Mouse (Mus musculus): ENCODE data around the gene Trcg1. TPM values are rescaled to one million over a fixed set of nuclear protein-coding genes. Genes with fewer than 3 reads are reported as not detected.

Trcg1 gene
- total RNA-seq, 4 experiments from 2014 or later: not detected

DNA sequence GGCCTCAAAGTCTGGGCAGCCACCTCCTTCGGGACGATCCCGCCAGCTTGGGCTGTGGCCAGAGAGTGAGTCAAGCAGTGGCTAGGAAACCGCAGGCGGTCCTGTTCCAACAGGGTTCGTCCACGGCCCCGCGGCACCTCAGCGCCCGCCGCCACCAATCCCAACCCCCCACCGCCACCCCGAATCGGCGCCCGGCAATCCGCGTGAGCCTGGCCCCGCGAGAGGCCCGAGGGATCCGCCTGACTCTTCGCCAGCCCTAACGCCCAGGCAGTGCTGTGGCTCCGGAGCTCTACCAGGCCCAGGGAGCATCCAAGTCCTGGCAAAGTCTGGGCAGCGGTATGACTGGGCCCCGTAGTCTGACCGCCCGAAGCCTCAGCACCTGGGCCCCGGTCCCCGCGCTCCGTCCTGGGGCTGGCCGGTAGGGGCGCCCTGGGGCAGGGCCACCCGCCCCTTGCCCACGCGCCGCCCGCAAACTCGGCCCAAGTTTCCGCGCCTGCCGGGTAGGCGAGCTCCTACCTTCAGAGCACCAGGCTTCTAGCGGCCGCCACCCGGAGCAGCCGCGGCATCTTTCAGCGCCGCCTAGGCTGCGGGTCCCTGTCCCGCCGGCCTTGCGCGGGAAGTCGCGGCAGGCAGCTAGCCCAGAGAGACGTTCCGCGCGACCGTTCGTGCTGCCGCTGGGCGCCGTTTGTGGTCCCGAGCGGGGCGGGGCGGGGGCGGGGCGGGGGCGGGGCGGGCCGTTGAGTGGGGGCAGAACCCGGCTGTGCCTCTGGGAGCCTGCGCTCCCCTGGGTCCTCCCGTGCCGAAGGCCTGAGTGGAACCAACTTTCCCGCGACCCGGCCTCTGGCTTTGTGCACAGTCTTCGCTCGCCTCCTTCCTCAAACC is 25.8 kb downstream of the Trcg1 start, which contains the start of gene 1700017B05Rik:
Gene 1700017B05Rik (minus strand): TSS at position 700 of the 882 bp plus-strand sequence.
- peak; percentile 58 for DNase-seq (ENCODE audit: low spot score)

- no peak for DNase-seq (ENCODE audit: low spot score)
Measured at GRCm38 (mm10) chr9:57262795-57263684, 26.7 kb downstream of the Trcg1 start.

DNA sequence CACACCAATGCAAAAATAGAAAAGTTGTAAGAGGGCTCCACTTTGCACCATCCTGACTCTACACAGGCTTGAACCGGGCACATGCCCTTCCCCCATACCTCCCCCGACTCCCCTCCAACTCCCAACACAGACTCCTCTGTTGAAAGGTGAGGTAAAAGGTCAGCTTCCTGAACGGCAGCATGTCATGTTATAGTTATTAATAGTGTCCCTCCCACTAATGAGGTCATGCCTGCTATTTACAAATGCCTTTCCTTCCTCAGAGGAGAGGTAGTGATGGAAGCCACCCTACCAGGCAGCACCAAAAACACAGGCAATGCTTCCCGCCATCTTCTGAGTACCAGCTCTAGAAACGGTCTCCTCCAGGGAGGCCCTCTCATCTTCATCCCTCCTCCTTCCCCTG is 28.8 kb downstream of the Trcg1 start:
- peak; percentile 31 for DNase-seq (ENCODE audit: low spot score)

DNA sequence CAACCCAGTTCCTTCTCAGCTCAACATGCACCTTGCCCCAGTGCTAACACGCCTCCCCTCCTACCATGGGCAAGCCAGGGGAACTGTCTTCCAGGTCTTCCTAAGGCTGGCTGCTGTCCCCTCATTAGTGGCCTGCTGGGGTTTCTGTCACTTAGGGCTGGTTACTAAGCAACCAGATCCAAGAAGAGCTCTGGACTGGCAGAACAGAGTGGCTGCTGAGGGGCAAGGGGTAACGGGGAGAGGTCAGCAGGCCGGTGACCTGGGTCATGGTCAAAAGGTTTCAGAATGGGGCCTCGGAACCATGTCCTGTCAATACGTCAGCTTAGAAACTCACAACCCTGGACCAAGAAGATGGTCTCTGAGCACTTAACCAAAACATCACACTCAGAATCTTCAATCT is 31.1 kb downstream of the Trcg1 start:
- no peak for DNase-seq (ENCODE audit: low spot score)

GRCm38 (mm10) chr9:57268078-57268477 is 31.7 kb downstream of the Trcg1 start:
- DNase-seq (ENCODE audit: low spot score): no peak

DNA sequence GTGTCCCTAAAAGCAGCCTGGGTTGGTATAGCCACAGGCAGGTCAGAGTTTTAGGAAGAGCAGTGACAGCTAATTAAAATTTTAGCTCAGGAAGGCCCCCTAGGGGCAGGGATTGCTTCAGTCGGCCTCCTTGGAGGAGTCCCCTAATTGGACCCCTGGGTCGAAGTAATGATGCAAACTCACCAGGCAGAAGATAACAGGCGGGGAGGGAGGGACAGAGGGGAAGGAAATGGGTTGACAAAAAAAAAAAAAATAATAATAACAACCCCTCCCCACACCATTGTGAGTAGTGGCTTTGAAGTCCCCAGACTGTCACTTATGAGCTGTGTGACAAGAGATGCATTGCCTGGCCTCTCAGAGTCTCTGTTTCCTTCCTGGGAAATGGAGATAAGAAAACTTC is 32.2 kb downstream of the Trcg1 start:
- DNase-seq (ENCODE audit: low spot score): no peak

DNA sequence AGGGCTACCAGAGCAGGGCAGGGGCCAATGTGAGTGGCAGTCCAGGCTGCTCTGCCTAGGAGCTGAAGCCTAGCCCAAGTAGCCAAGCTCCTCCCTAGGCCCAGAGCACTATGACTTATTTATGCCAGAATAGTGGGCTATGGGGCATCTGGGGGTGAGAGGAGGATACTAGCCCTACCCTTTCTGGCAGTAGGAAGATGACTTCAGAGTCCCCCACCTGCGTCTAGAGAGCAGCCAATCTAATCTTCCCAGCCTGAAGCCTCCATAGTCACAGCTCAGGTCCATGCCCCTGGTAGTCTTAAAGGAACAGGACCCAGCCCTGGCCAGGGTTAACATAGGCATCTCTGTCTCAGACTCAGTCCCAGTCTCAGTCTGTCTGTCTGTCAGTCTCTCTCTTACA is 33.0 kb downstream of the Trcg1 start:
- DNase-seq (ENCODE audit: low spot score): no peak

GRCm38 (mm10) chr9:57270399-57270798 is 34.0 kb downstream of the Trcg1 start:
- no peak for DNase-seq (ENCODE audit: low spot score)

DNA sequence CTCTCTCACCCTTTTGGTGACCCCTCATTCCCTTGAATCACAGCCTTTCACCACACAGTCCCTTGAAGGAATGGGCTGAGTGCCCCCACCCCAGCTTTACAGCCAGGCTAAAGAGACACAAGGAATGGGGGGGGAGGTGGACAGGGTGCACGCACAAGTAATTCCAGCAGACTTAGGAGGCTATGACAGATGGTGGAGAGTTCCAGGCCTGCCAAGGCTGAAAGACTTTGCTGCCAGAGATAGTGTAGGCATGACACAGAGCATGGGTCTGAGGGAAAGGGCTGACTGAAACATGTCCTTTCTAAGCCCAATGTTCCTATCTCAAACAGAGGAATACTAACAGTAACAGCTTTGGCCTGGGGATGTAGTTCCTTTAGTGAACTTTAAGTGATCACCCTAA is 34.7 kb downstream of the Trcg1 start:
- DNase-seq (ENCODE audit: low spot score): no peak

DNA sequence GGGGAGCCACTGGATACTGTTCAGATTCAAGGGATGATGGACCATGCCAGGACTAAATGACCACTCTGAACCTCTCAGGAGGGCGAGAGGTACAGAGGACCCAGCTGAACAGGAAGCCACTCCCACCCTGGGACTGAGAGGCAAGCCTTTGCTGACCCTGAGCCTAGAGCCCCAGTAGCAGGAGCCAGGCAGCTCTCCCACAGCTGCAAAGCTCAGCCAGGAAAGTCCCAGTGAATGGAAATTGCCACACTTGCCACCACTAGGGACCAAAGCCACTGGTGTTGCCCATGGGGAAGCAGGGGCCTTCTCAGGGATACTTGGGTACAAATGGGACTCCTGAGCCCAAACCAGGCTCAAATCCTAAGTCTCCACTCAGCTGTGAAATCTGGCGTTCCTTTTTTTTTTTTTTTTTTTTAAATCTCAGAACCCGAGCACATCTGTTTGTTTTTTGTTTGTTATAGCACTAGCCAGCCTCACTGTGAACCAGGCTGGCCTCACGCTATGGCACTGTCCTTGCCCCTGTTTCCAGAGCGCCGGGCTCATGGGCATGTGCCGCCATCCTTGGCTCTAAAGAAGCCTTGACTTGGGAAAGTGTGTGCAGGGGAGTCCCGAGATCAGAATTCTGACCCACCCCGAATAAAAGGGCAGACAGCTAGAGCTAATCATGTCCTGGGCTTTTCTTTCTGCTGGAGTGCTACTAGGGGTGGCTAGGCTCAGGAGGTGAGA is 35.6 kb downstream of the Trcg1 start:
- no peak for DNase-seq (ENCODE audit: low spot score)

GRCm38 (mm10) chr9:57272902-57273804 is 36.8 kb downstream of the Trcg1 start:
- DNase-seq (ENCODE audit: low spot score): no peak

- no peak for DNase-seq (ENCODE audit: low spot score)
Measured at GRCm38 (mm10) chr9:57273805-57274494, 37.6 kb downstream of the Trcg1 start.

DNA sequence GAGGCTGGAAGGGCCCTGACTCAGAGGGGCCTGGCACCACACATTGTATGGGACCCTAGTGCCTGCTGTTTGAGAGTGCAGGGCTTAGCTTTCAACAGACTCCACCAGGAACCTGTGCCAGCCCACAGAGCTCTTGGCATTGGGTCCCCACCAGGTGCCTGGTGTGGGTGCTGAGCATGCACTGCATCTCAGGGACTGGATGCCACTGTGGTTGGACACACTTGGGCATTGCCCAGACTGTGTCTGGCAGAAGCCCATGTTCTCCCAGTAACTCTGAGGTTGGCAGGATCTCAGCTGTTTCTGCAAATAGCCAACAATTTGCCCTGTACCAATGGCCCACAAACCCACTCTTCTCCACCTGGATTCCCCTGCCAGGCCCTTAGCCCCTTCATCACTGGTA is 40.0 kb downstream of the Trcg1 start:
- peak; percentile 71 for DNase-seq (ENCODE audit: low spot score)

DNA sequence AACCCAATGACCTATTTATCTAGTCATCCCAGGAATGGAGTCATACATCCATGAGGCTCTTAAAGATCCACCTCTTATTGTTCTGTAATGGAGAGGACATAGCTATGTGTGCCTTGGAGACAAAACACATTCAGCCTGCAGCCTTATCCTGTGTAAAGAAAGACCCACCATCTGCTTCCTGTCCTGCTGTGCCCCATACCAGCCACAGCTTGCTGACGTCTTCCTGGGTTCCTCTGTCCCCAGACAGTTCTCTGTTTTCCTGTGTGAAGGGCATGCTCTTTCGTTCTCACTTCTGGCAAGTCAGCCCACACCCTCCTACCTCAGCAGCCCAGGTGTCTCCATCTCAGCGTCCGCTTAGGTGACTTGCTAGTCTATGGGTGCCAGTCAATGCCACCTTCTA is 41.9 kb downstream of the Trcg1 start:
- peak; percentile 22 for DNase-seq (ENCODE audit: low spot score)

DNA sequence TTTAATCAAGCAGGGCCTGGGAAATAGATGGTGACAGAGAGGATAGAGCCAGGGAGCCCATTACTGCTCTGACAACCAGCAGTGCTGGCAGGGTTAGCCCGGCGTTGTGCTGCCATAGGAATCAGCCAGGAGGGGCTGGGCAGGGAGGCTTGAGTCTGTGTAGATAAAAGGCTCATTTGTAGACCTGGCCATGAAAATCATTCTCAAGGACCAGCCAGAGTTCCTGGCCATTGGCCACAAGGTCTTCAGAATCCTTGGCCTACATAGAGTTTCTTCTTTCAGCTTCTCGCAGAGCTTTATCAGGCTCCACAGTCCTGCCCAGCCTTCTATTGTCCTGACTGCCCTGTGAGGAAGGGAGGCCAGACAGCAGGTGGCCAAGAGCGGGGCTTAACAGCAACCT is 43.1 kb downstream of the Trcg1 start:
- DNase-seq (ENCODE audit: low spot score): no peak

GRCm38 (mm10) chr9:57281549-57281948 is 45.2 kb downstream of the Trcg1 start:
- no peak for DNase-seq (ENCODE audit: low spot score)

GRCm38 (mm10) chr9:57282686-57283085 is 46.3 kb downstream of the Trcg1 start:
- DNase-seq (ENCODE audit: low spot score): no peak

DNA sequence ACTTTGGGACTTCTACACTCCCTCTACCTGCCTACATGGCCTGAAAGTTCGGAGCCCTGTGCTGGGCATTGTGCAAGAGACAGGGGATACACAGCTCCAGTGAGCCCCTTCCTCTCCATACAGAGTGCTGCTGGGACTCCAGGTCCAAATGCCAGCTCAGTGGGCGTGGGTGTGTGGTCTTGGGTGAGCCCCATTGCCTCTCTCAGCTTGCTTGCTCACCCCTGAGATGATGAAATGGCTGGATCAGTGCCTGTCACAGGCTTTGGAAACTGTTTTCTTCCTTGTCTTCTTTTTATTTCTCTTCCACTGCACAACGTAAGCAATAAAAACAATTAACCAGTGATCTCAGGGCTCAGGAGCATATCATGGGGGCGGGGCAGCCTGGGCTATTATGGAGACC is 47.0 kb downstream of the Trcg1 start:
- DNase-seq (ENCODE audit: low spot score): no peak

DNA sequence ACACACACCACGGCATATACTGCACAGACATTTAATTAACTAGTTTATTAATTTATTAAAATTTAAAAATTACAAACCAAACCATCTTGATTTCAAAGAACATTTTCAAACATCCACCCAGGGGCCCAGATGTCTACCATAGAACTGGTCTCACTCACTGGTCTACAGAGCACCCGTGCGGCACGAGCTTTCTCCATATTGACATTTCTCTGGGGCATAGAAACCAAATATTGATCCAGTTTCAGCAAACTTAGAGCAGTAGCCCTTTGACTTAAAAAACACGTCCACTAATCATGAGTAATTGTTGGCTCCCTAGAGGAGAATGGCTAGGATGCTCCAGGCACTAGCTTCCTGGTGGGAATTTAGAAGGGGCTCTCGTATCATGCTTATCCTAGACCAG is 50.8 kb downstream of the Trcg1 start:
- no peak for DNase-seq (ENCODE audit: low spot score)

DNA sequence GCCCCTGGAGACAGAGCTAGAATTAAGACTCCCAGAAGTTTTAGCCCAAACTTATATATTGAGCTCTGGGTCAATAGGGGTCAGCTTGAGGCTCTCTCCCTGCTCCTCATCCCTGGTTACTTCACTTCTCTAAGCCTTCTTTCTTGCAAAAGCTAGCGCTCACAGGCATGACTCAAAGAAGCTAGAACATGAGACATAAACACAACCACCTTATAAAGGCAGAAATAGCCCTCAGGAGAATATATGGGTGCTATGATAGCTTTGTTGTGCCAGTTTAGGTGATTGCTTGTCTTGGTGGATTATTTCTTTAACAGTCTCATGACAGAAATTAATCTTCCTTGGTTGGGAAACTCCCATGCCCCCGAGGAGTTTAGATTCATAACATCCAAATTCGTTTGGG is 58.5 kb downstream of the Trcg1 start:
- DNase-seq (ENCODE audit: low spot score): no peak

Measured in heart, adult 8-10 months (tissue).